Mouse (Mus musculus): ENCODE data around the gene Gli1.

Gene Gli1

DNA sequence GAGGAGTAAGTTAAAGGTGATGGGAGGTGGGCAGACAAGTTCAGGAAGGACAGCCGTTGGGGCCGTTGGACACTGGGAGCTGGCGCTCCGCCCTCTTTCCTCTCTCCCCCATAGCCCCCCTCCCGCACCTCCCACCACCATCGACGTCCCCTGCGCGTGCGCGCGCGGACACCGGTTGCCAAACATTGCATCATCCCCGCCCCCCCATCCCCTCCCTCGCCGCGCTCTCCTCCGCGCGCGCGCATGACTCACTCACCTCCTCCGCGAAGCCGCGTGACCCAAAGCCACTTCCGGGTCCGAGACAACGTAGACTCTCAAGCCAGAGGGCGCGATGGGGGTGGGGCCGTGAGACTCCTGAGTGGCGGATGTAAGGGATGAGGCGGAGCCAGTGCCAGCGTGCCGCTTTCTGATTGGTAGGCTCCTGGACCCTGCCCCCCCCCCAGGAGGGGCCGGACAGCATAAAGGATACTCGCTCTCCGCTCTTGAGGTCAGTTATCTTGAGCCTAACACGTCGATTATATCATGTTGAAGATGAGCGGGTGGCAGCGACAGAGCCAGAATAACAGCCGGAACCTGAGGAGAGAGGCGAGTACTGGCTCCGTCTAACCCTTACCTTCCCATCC lies 51.4 kb downstream of the Gli1 start:
- DNase-seq = peak; percentile 100

DNA sequence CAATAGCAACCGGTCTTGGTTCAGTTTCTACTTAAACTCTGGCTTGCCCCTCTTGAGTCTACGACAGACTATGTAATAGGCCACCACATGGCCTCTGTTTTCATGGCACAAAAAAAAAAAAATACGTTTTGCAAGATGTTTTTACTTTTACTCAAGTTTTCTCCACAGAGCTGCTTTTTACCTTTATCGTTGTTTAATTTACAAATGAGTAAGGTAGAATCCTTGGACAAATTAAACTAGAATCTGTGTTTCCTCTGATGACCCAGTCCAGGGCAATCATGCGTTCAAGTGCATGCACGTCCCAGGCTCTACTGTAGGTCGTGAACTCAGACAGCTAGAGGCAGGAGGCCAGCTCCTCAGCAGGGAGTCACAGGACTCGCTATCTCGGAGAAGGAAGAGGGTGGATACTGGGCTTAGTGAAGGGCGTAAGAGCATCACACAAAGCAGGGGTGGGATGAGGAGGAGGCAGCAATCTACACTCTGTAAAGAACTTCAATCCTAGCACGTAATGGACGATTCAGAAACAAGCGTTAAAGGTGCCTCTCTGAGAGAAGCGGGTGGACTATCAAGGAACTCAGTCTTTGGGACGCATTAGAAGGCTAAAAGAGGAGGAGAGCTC lies 52.1 kb downstream of the Gli1 start:
- DNase-seq = peak; percentile 52

DNA sequence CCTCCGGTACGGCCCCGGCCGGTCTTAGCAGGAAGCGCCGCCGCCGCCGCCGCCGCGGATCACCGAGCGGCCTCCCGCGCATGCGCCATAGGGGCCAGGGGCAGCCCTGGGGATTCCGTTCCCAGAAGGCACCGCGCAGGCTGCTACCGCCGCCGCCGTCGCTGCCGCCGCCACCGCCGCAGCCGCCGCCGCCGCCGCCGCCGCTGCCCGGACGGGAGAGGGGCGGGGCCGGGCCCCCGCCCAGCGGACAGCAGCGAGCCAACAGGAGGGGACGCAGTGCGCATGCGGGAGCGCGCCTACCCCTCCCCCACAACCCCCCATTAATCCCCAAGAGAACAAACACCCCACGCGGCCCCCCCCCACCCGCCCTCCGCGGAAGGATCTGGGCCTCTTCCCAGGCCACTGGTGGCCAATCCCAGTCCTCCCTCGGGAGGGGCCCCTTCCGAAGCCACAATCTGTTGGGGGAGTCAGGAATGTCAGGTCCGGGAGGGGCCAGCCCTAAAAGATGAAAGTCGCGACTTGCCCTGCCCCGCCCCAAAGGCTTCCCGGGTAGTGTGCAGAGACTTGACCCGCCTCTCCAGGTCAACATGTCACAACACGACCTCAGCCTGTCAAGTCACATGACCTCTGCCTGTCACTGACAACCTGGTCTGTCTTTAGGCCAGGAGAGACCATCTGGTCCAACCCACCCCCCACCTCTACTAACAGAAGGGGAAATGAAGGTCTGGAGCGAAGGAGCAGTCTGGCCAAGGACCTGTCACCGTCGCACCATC lies 52.8 kb downstream of the Gli1 start, which contains the start of gene Mbd6:
Mbd6 (minus strand) TSS at position 219 of the 773 bp plus-strand sequence.
- DNase-seq = peak; percentile 88

DNA sequence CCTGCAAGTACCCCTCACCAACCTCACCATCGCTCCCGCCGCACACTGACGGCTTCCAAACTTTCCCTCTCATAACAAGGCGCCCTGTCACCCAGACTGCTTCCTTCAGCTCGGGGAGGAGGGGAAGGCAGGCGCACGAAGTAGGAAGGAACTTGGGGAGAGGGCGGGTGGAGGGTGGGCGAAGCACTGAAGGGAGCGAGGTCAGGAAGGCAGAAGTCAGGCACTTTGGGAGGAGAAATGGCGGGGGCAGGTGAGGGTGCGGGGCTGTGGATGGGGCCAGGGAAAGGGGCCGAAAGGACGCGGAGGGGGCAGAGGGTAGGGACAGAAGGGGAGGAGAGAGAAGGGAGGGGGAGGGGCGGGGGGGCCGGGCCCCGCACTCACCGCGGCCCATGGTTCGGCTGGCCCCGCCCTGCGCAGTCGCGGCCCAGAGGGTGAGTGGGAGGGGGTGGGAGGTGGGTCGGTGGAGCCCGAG lies 53.4 kb downstream of the Gli1 start:
- peak; percentile 41 for DNase-seq

DNA sequence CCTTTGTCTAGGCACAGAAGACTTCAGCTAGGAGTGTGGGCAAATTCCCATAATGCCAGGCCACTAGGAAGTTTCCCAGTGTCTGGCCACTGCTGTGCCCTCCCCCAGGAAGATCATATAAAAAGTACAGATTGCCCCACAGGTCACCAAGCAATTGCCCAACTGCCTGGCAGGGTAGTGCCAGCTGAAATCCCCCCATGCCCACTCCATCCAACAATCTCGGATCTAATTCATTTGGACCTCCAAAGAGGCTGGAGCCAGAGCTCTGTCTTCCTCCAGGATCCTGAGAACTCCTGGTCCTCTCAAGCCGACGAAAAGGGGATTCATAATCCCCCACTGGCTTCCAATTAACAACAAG lies 53.9 kb downstream of the Gli1 start:
- no peak for DNase-seq

DNA sequence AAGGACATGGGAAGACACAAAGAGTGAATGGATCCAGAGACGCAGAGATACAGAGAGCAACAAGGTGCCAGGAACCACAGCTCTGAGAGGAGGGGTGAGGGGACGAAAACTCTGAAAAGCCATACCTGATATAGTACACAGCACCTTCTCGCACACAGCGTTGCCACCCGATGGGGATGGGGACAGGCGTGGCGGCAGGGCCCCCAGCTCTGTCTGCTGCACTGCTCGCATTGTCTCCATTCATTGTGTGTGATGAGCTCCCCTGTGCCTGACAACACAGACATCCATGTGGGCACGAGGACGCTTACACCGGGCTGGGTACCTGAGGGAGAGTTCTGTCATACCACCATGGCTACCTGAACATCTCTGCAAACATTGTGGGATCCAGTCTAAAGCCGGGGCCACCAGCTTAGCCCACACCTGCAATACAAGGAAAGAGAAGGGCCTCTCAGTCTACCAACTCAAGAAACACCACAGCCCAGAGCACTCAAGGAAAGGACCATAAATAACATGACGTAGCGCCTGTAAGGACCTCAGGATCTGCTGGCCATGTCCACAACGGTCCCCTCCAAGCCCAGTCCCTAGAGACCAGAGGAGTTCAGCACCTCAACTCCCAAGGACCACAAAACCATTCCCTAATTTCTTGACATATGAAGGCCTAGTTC lies 54.4 kb downstream of the Gli1 start:
- no peak for DNase-seq

DNA sequence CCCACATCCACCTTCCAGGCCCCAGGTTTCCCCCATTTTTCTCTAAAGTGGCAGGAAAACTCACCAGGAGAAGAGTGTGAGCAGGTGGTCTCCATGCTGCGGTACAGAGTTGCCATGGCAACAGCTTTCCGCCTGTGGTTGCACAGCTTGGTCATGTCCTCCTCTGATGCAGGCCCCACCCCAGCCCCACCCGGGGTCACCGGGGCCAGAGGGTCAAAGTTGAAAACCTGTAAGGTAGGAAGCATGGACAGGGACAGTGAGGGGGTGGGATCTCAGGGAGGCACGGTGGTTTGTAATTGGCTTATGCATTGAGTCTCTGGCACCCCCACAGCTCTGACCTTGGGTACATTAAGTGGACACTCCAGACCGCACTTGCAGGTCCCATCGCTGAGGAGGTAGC lies 55.0 kb downstream of the Gli1 start:
- DNase-seq = no peak

DNA sequence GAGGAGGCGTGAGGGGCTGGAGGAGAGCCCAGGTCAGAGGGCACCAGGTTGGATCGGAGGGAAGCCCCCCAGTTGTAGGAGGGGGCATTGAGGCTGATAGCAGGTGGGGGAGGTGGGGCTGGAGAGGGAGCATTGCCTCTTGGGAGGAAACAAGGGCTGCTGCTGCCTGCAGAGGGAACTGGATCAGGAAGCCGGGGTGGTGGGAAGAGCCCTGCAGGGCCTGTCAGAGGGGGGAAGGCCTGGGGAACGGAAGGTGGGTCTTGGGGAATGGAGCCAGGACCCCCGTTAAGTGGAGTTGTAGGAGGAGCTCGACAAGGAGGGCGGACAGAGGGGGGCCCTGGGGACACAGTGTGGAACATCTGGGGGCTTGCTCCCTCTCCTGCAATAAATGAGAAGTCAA lies 55.6 kb downstream of the Gli1 start:
- no peak for DNase-seq

DNA sequence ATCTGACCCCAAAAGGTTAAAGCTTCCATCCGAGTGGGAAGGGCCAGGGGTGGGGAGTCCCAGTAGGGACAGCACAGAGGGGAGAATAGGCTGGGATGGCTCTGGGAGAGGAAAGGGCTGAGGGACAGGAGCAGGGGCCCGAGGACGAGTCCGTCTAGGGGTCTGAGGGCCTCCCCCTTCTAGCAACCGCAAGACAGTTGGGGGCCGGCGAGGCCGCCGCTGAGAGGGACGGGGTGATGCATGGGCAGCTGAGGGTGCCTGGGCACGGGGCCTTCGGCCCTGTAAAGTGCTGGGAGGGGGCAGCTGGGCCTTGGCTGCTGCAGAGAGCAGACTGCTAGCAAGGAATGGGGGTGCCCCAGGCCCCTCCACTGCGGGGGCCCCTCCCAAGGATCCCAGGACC lies 56.1 kb downstream of the Gli1 start:
- no peak for DNase-seq

DNA sequence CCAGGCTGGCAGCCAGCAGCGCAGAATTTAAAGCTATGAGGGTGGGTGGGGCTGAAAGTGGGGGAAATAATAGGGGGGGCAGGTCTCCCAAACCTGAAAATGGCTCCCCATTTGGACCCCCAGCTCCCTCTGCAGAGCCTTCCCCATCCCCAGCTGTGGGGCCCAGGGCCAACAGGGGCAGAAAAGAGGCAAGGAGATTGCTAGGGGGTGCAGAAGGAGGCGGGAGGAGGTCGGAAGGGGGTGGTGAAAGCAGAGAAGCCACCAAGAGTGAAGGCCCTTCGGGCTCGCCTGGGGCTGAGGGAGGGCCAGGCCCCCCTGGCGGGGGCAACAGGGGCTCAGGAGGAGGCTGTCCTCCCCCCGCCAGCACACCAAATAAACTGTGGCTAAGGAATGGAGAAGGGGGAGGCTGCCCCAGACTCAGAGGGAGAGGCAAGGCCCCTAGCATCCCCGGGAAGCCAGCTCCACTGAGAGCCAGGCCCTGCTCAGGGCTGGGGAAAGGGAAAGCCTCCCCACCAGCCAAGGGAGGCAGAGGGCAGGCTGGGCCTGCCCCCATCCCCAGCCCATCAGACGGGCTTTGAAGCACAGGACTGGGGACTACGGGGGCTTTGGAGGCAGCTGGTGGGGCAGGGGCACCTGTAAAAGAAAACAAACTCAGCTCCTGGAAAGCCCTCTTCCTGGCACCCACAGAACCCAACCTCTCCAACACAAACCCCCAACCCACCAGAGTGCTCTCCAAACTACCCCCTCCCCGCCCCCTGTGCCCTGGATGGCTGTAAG lies 56.9 kb downstream of the Gli1 start:
- DNase-seq = no peak

DNA sequence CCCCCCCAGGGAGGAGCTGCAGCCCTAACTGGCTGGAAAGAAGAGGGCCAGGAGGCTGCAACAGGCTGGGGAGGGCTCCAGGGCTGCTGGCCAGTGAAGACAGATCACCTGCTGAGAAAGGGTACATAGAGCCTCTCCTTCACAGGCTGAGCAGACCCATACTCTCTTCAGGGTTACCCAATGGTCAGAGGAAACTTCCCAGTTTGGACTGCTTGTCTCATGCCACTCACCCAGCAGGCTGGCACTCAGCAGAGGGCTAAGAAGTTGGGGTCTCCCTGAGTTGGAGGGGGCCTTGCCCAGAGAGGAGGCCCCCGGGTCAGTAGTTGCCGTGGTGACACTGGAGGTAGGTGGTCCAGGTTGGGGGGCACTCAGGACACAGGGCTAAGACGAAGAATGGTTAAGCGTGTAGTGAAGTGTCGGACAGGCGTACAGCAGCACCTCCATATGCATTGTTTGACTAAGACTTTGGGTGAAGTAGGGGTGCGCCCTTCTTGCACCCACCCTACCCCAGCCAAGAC lies 57.6 kb downstream of the Gli1 start:
- no peak for DNase-seq

DNA sequence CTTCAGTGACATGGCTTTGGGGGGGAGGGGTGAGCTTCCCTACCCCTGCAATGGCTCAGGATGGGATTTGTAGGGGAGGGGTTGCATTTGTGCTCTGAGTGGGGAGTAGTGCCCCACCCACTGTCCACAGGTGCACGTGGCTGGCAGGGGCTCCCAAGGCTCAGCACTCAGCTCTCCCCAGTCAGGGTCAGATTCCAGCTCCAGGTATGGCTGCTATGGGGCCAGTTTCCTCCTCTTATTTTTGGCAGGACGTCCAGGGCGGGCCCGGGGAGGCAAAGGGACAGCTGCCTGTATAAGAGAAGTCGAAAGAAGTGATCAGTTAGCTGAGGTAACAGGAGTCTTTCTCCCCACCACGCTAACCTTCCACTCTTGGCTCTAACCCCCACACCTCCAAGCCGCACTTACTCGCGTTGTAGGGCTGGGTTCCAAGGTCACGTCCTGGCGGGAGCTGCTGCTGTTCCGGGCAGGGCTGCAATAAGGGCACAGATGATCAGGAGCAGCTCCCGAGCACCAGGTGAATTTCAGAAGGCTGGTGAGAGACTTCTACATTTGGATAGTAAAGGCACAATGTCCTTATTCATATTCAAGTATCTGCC lies 59.1 kb downstream of the Gli1 start:
- DNase-seq = no peak

DNA sequence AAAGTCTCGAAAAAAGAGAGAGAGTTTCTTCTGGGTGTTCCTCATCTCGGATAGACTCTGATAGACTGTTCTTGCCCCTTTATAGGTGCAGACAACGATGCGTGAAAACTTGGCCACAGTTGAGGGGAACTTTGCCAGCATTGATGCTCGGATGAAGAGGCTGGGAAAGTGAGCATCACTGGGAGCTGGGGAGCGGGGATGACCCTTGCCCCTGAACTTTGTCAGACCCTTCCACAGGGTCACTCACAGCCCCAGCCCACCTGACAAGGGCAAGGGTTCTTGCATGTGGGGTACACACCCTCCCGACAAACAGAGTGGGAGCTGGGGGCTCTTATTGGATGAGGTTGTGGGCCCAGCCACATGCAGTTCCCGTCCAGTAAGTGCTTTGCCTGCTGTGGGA lies 60.5 kb downstream of the Gli1 start:
- DNase-seq = no peak
